Mouse (Mus musculus) olfactory bulb, adult 2 months (tissue): ENCODE measurements around the gene Ddx23.

Source experiments
- CTCF ChIP-seq: fragments of 200-500 bp; IDR thresholded peaks from 2 replicates; pipeline ENCODE4 v1.5.1; 2012; ENCODE audit warnings: low read depth, mild to moderate bottlenecking, low read length, moderate library complexity; ENCODE audit not compliant: insufficient read depth
- POLR2A ChIP-seq: fragments of 200-500 bp; IDR thresholded peaks from 2 replicates; pipeline ENCODE4 v1.6.1; 2012; ENCODE audit warnings: mild to moderate bottlenecking, low read depth, low read length, moderate library complexity; ENCODE audit not compliant: insufficient read depth

DNA sequence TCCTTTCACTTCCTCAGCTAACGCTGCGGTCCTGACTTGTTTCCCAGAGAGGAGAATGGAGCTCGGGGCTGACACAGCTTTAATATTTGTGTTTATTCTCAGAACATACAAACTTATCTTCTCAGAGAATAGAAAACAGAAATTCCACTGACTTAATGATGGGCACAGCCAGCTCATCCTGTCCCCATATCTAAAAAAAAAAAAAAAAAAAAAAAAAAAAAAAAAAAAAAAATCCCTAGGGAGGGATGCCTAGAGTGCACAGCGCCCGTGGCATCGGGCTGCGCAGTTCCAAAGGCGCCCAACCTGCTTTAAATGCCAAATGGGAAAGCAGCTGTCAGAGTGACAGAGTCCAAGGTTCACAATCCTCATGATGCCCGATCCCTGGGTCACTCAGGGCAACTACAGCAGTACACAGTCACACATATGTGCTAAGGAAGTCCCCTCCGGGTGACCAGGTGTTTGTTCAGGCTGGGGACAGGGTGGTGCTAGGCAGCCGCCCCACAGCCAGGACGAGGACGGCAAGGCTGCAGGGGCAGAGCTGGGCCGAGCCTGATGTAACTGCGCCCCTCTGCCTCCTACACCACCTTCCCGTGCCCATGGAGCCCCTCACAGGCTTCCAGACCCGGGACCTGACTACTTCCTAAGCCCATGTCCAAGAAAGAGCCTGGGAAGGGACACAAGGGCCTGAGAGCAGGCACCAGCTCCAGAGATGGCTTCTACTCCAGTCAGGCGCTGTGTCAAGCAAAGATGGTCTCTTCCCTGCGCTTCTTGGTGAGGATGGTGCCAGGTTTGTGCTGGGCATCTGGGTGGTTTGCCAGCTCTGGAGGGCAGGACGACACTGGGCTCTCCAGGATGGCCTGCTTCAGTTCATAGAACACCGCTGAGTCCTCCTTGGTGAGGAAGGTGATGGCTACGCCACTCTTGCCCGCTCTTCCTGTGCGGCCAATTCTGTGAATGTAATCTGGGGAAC is 17.4 kb downstream of the Ddx23 start:
- no peak for TF ChIP-seq CTCF
- no peak for TF ChIP-seq POLR2A
